Mouse (Mus musculus) liver, embryonic 12.5 days (tissue): ENCODE measurements around the gene Glb1l2. TPM values are rescaled to one million over a fixed set of nuclear protein-coding genes. Genes with fewer than 3 reads are reported as not detected.

Source experiments
- ATAC-seq: fragments of 200-750 bp; cut with Nextera tagmentation; 2 replicates; pipeline ENCODE4 v1.8.0; 2017; ENCODE audit warnings: moderate number of reproducible peaks, mild to moderate bottlenecking, moderate library complexity
- H3K27ac ChIP-seq: fragments of 300-500 bp; sonication (generic); 2 replicates; pipeline ENCODE4 v1.5.1; 2016; ENCODE audit warnings: mild to moderate bottlenecking
- H3K27me3 ChIP-seq: fragments of 300-500 bp; sonication (generic); replicated peaks from 2 replicates; pipeline ENCODE4 v1.6.1; 2016; ENCODE audit warnings: mild to moderate bottlenecking, moderate library complexity
- H3K36me3 ChIP-seq: fragments of 300-500 bp; sonication (generic); 2 replicates; pipeline ENCODE4 v1.6.1; 2016; ENCODE audit warnings: mild to moderate bottlenecking, moderate library complexity
- H3K4me1 ChIP-seq: fragments of 300-500 bp; sonication (generic); 2 replicates; pipeline ENCODE4 v1.6.1; 2016
- H3K4me2 ChIP-seq: fragments of 300-500 bp; sonication (generic); 2 replicates; pipeline ENCODE4 v1.6.1; 2016; ENCODE audit warnings: mild to moderate bottlenecking, moderate library complexity
- H3K4me3 ChIP-seq: fragments of 300-500 bp; sonication (generic); 2 replicates; pipeline ENCODE4 v1.5.1; 2016; ENCODE audit warnings: mild to moderate bottlenecking, moderate library complexity
- H3K9ac ChIP-seq: fragments of 300-500 bp; sonication (generic); 2 replicates; pipeline ENCODE4 v1.6.1; 2016; ENCODE audit warnings: mild to moderate bottlenecking, moderate library complexity
- H3K9me3 ChIP-seq: fragments of 300-500 bp; sonication (generic); replicated peaks from 2 replicates; pipeline ENCODE4 v1.6.1; 2016; ENCODE audit warnings: mild to moderate bottlenecking, moderate library complexity
- WGBS: fragments of 180-500 bp; shearing (Covaris S2); methylation state at CpG from one replicate; pipeline ENCODE4 v1.1.7; 2016; ENCODE audit not compliant: insufficient replicate concordance; 5-methylcytosine and 5-hydroxymethylcytosine counted together
- polyA plus RNA-seq: library from polyadenylated mRNA; unstranded; fragments of >200 nt; fragmentation: Nextera tagmentation; extraction: Ambion mirVana; gene quantifications from 2 replicates; pipeline ENCODE4 v1.2.1, GENCODE M21; 2016

Gene Glb1l2
- polyA plus RNA-seq: 0.14 and 0.19 TPM in 2 replicates

GRCm38 (mm10) chr9:26805935-26806666, at the start of gene Glb1l2:
Glb1l2 (minus strand) TSS chr9:26806468.
- ATAC-seq: peak; percentile 99
- H3K27me3 ChIP-seq: peaks cover 3% of the 10 kb centered on the region; the same call in 1 of the 2 replicates
- peaks cover 9% of the 10 kb centered on the region; the same call in 1 of the 2 replicates for H3K4me1 ChIP-seq
- H3K9ac ChIP-seq: no peak within 1 kb of the TSS; the same call in 1 of the 2 replicates
- no peaks in the 10 kb centered on the region for H3K9me3 ChIP-seq
- 3% methylated on average over 33 of the region's 33 CpGs for WGBS
- H3K27ac ChIP-seq: no peak within 1 kb of the TSS
- peak within 1 kb of the TSS; percentile 29 for H3K4me3 ChIP-seq
- H3K4me2 ChIP-seq: peak within 1 kb of the TSS; percentile 64
- no peaks in the 10 kb centered on the region for H3K36me3 ChIP-seq

DNA sequence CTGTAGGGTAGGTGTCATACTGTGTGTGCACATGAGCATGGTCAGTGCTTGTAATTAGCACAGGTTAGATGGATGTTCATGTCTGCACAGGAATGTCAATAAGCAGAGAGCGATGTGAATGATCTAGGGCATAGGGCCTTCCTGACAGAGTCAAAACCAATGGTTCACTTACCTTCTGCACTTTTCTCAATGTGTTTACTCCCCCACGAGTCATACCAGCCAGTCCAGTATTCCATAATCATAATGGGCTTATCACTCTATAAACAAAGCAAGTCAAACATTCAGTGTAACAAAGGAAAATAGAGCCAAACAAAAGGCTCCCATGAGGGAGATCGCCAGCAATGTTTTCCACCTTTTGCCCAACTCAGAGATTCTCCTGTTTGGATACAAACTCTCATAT, 24.8 kb upstream of the Glb1l2 start:
- Histone ChIP-seq H3K9me3 (no peaks in the 10 kb centered on the region), H3K4me2 (no peak overlapping the region), H3K27ac (no peak overlapping the region), H3K4me1 (no peaks in the 10 kb centered on the region), H3K9ac (no peak overlapping the region), H3K27me3 (no peaks in the 10 kb centered on the region), H3K4me3 (no peak overlapping the region), H3K36me3 (no peaks in the 10 kb centered on the region)
- 62% methylated on average over 3 of the region's 3 CpGs for WGBS
- no peak for ATAC-seq

GRCm38 (mm10) chr9:26819942-26820341, 13.7 kb upstream of the Glb1l2 start:
- no peaks in the 10 kb centered on the region for H3K9me3 ChIP-seq
- no peaks in the 10 kb centered on the region for H3K27me3 ChIP-seq
- no peak overlapping the region for H3K4me3 ChIP-seq
- H3K4me1 ChIP-seq: no peaks in the 10 kb centered on the region
- no peak overlapping the region for H3K27ac ChIP-seq
- 58% methylated on average over 1 of the region's 1 CpGs for WGBS
- H3K36me3 ChIP-seq: no peaks in the 10 kb centered on the region
- no peak for ATAC-seq
- no peak overlapping the region for H3K4me2 ChIP-seq
- H3K9ac ChIP-seq: no peak overlapping the region

DNA sequence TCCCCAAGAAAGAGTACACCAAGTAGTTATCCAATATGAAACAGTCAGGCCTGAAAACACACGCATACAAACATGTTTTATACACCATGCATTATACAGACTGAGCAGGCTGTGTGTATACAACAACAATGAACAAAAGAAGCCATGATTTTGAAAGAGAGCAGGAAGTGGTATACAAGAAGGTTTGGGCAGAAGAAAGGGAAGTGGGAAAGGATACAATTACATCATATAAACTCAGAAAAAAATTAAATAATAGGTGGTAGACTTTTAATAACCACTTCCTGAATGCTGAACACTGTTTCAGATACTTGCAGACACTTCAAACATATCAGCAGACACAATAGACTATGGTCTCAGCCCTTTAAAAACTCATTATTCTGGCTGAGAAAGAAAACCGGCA, 2.5 kb upstream of the Glb1l2 start:
- WGBS: 69% methylated on average over 2 of the region's 2 CpGs
- no peak overlapping the region for H3K4me2 ChIP-seq
- H3K27me3 ChIP-seq: peaks cover 3% of the 10 kb centered on the region; the same call in 1 of the 2 replicates
- no peaks in the 10 kb centered on the region for H3K9me3 ChIP-seq
- H3K4me3 ChIP-seq: no peak overlapping the region
- ATAC-seq: no peak
- no peak overlapping the region for H3K27ac ChIP-seq
- H3K36me3 ChIP-seq: no peaks in the 10 kb centered on the region
- H3K9ac ChIP-seq: no peak overlapping the region
- peaks cover 9% of the 10 kb centered on the region; the same call in 1 of the 2 replicates for H3K4me1 ChIP-seq

DNA sequence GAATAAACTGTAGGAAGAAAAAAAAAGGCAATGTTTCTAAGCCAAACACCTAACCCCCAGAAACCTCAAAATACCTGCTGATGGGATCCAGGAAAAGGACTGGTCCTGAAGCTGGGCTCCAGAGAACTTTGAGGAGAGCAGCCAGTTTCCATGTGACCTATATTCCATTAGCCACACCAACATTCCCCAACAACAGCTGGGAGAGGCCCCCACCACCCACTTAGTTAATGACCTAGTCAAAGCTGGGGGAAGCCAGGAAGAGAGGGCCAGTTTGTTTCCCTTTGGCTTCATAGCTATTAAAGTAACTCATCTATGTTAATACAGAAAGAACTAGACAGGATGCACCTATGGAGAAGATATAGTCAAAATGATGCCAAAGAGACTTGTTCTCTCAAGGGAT, 1.9 kb downstream of the Glb1l2 start:
- H3K4me2 ChIP-seq: no peak overlapping the region
- no peak overlapping the region for H3K27ac ChIP-seq
- H3K27me3 ChIP-seq: peaks cover 3% of the 10 kb centered on the region; the same call in 1 of the 2 replicates
- H3K9me3 ChIP-seq: no peaks in the 10 kb centered on the region
- H3K4me1 ChIP-seq: peaks cover 9% of the 10 kb centered on the region; the same call in 1 of the 2 replicates
- no peaks in the 10 kb centered on the region for H3K36me3 ChIP-seq
- no peak overlapping the region for H3K9ac ChIP-seq
- H3K4me3 ChIP-seq: no peak overlapping the region
- no peak for ATAC-seq

- WGBS: 76% methylated on average over 2 of the region's 2 CpGs
- Histone ChIP-seq H3K27me3 (peaks cover 3% of the 10 kb centered on the region; the same call in 1 of the 2 replicates), H3K9ac (no peak overlapping the region), H3K9me3 (no peaks in the 10 kb centered on the region), H3K4me2 (no peak overlapping the region), H3K4me3 (no peak overlapping the region), H3K27ac (no peak overlapping the region), H3K4me1 (no peaks in the 10 kb centered on the region), H3K36me3 (no peaks in the 10 kb centered on the region)
- no peak for ATAC-seq
Observed at GRCm38 (mm10) chr9:26800357-26800756, 5.9 kb downstream of the Glb1l2 start.

DNA sequence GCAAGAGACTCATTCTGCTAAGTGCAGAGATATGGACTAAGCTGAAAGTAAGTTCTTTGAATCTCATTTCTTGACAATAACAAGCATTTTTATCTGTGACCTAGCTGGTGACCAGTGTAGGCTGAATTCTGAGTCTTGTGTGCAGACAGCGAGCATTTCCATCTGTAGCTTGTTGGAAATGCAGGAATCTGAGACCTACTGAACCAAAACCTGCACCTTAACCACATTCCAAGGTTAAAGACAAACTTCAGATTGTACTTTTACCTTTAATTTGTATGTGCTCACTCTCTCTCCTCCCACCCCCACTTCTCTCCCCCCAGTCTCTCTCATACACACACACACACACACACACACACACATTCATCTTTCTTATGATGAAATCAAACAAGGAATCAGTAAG, 7.5 kb downstream of the Glb1l2 start:
- no peak for ATAC-seq
- H3K4me1 ChIP-seq: no peaks in the 10 kb centered on the region
- 38% methylated on average over 1 of the region's 1 CpGs for WGBS
- H3K36me3 ChIP-seq: no peaks in the 10 kb centered on the region
- no peak overlapping the region for H3K9ac ChIP-seq
- no peak overlapping the region for H3K4me3 ChIP-seq
- H3K27ac ChIP-seq: no peak overlapping the region
- no peaks in the 10 kb centered on the region for H3K27me3 ChIP-seq
- no peak overlapping the region for H3K4me2 ChIP-seq
- no peaks in the 10 kb centered on the region for H3K9me3 ChIP-seq

- H3K4me3 ChIP-seq: no peak overlapping the region
Observed at GRCm38 (mm10) chr9:26798205-26798604, 8.1 kb downstream of the Glb1l2 start.

DNA sequence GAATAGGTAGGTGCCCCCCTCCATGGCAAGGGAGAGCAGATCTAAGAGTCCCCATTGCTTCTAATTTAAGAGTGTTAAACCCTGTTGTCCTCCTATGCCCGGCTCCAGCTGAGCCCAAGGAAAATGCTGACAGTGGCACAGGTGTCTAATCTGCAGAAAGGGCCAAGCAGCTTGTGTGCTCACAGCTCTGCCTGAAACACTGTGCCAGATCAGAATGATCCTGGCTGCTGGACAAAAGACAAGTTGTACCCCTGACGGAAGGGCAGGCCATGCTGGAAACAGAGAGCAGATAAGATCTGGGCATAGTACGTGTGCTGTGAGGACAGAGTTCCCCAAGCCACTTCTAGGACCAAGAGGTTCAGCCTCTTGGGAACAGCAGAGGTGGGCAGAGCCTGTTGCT, 13.4 kb downstream of the Glb1l2 start:
- ATAC-seq: no peak
- WGBS: 47% methylated on average over 3 of the region's 3 CpGs
- H3K4me3 ChIP-seq: no peak overlapping the region
- no peak overlapping the region for H3K9ac ChIP-seq
- H3K9me3 ChIP-seq: no peaks in the 10 kb centered on the region
- no peaks in the 10 kb centered on the region for H3K4me1 ChIP-seq
- H3K4me2 ChIP-seq: no peak overlapping the region
- H3K27me3 ChIP-seq: no peaks in the 10 kb centered on the region
- no peak overlapping the region for H3K27ac ChIP-seq
- H3K36me3 ChIP-seq: no peaks in the 10 kb centered on the region

More at GRCm38 (mm10) chr9:26798205-26798604, 8.1 kb downstream of the Glb1l2 start:
- Histone ChIP-seq H3K9me3 (no peaks in the 10 kb centered on the region), H3K36me3 (no peaks in the 10 kb centered on the region), H3K4me2 (no peak overlapping the region), H3K9ac (no peak overlapping the region), H3K27me3 (no peaks in the 10 kb centered on the region), H3K27ac (no peak overlapping the region), H3K4me1 (no peaks in the 10 kb centered on the region)
- ATAC-seq: no peak
- 79% methylated on average over 3 of the region's 3 CpGs for WGBS

- WGBS: 30% methylated on average over 7 of the region's 7 CpGs
- H3K9ac ChIP-seq: no peak overlapping the region
- no peaks in the 10 kb centered on the region for H3K4me1 ChIP-seq
- peak; percentile 62; the same call in 1 of the 2 replicates for ATAC-seq
- peak overlapping the region; percentile 10; the same call in 1 of the 2 replicates for H3K4me2 ChIP-seq
- no peak overlapping the region for H3K27ac ChIP-seq
- H3K9me3 ChIP-seq: no peaks in the 10 kb centered on the region
- H3K27me3 ChIP-seq: no peaks in the 10 kb centered on the region
- no peak overlapping the region for H3K4me3 ChIP-seq
- no peaks in the 10 kb centered on the region for H3K36me3 ChIP-seq
Observed at GRCm38 (mm10) chr9:26783414-26783975, 22.8 kb downstream of the Glb1l2 start.

DNA sequence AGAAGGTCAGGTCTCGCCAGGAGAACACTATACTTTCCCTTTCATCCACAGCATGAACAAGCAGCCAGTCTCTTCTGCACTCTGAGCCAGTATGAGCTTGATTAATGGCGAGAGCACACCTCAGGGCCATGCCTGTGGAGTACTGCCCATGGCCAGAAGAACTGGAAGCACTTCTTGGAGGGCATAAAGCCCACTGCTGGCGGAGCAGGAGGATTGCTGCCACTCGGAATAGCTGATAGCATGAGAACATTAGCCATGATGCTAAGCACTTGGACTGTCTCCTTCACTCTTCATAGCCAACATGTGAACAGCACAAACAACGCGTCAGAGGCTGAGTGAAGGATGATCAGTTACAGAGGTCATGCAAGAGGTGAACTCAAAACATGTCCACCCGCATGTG, 27.8 kb downstream of the Glb1l2 start:
- Histone ChIP-seq H3K9ac (no peak overlapping the region), H3K4me1 (no peaks in the 10 kb centered on the region), H3K27ac (no peak overlapping the region), H3K36me3 (no peaks in the 10 kb centered on the region), H3K4me3 (no peak overlapping the region), H3K27me3 (no peaks in the 10 kb centered on the region), H3K4me2 (no peak overlapping the region), H3K9me3 (no peaks in the 10 kb centered on the region)
- ATAC-seq: no peak
- WGBS: 73% methylated on average over 7 of the region's 7 CpGs

- Histone ChIP-seq H3K9ac (no peak overlapping the region), H3K27ac (no peak overlapping the region), H3K9me3 (no peaks in the 10 kb centered on the region), H3K36me3 (no peaks in the 10 kb centered on the region), H3K27me3 (no peaks in the 10 kb centered on the region), H3K4me2 (no peak overlapping the region), H3K4me1 (no peaks in the 10 kb centered on the region), H3K4me3 (no peak overlapping the region)
- 55% methylated on average over 6 of the region's 6 CpGs for WGBS
- ATAC-seq: no peak
Observed at GRCm38 (mm10) chr9:26776122-26776902, 30.0 kb downstream of the Glb1l2 start.
